Mouse (Mus musculus): ENCODE measurements around the gene Olfr263. TPM values are rescaled to one million over a fixed set of nuclear protein-coding genes. Genes with fewer than 3 reads are reported as not detected.

Gene Olfr263
- polyA plus RNA-seq, 1 experiment = not detected

- TF ChIP-seq POLR2A (IDR thresholded peaks at IDR 0.05; ENCODE audit: low read depth, low read length) (no peak), CTCF (conservative IDR thresholded peaks at IDR 0.05; ENCODE audit: insufficient read depth, insufficient read length, low read depth, low read length) (no peak)
- no peaks in the 10 kb centered on the region for H3K27me3 ChIP-seq (replicated peaks; ENCODE audit: control insufficient read depth, insufficient read depth, low read length)
- no peaks in the 10 kb centered on the region; the same call in 1 of the 2 replicates for H3K36me3 ChIP-seq (ENCODE audit: control insufficient read depth, insufficient read depth, low read length)
- H3K27ac ChIP-seq (ENCODE audit: insufficient read depth, low read depth, low read length) = no peak overlapping the region
- H3K4me3 ChIP-seq (ENCODE audit: insufficient read depth, low read depth, low read length) = no peak overlapping the region
- no peak for DNase-seq
- no peaks in the 10 kb centered on the region; the same call in 1 of the 2 replicates for H3K4me1 ChIP-seq (ENCODE audit: control insufficient read depth, insufficient read depth, low read length)
- WGBS = 85% methylated on average over 6 of the region's 6 CpGs
These were observed 53.6 kb downstream of the Olfr263 start for GRCm38 (mm10) chr13:21183066-21183465.

- no peak overlapping the region for H3K27ac ChIP-seq (ENCODE audit: insufficient read depth, low read depth, low read length)
- WGBS = 90% methylated on average over 7 of the region's 7 CpGs
These were observed 54.2 kb downstream of the Olfr263 start for GRCm38 (mm10) chr13:21183661-21184060.

GRCm38 (mm10) chr13:21185521-21185920 lies 56.1 kb downstream of the Olfr263 start:
- H3K36me3 ChIP-seq (ENCODE audit: control insufficient read depth, insufficient read depth, low read length) = peaks cover 6% of the 10 kb centered on the region; the same call in 1 of the 2 replicates
- H3K27me3 ChIP-seq (replicated peaks; ENCODE audit: control insufficient read depth, insufficient read depth, low read length) = no peaks in the 10 kb centered on the region
- 60% methylated on average over 4 of the region's 4 CpGs for WGBS

More at GRCm38 (mm10) chr13:21183661-21184060, 54.2 kb downstream of the Olfr263 start:
- Histone ChIP-seq H3K27me3 (replicated peaks; ENCODE audit: control insufficient read depth, insufficient read depth, low read length) (no peaks in the 10 kb centered on the region), H3K4me3 (ENCODE audit: insufficient read depth, low read depth, low read length) (no peak overlapping the region), H3K4me1 (ENCODE audit: control insufficient read depth, insufficient read depth, low read length) (no peaks in the 10 kb centered on the region; the same call in 1 of the 2 replicates), H3K36me3 (ENCODE audit: control insufficient read depth, insufficient read depth, low read length) (peaks cover under 1% of the 10 kb centered on the region; the same call in 1 of the 2 replicates)
- no peak for TF ChIP-seq POLR2A (IDR thresholded peaks at IDR 0.05; ENCODE audit: low read depth, low read length)
- no peak for TF ChIP-seq CTCF (conservative IDR thresholded peaks at IDR 0.05; ENCODE audit: insufficient read depth, insufficient read length, low read depth, low read length)
- DNase-seq = no peak

More at GRCm38 (mm10) chr13:21185521-21185920, 56.1 kb downstream of the Olfr263 start:
- no peak for DNase-seq
- H3K27ac ChIP-seq (ENCODE audit: insufficient read depth, low read depth, low read length) = no peak overlapping the region
- no peak overlapping the region for H3K4me3 ChIP-seq (ENCODE audit: insufficient read depth, low read depth, low read length)
- no peak for TF ChIP-seq POLR2A (IDR thresholded peaks at IDR 0.05; ENCODE audit: low read depth, low read length)
- no peak for TF ChIP-seq CTCF (conservative IDR thresholded peaks at IDR 0.05; ENCODE audit: insufficient read depth, insufficient read length, low read depth, low read length)
- no peaks in the 10 kb centered on the region; the same call in 1 of the 2 replicates for H3K4me1 ChIP-seq (ENCODE audit: control insufficient read depth, insufficient read depth, low read length)

Other genes with a start within 250 kb of the Olfr263 start
- not detected in 2 replicates for gene Olfr1370, start 54.7 kb upstream of the Olfr263 start, polyA plus RNA-seq (2012; rRNA removed)
- gene Olfr1369-ps1, start 18.2 kb upstream of the Olfr263 start, polyA plus RNA-seq (2012; rRNA removed) = not detected in 2 replicates
- gene Olfr1368, start 16.2 kb downstream of the Olfr263 start, polyA plus RNA-seq (2012; rRNA removed) = not detected in 2 replicates
- gene Trim27, start 49.8 kb downstream of the Olfr263 start, polyA plus RNA-seq (2012; rRNA removed) = 29.9 and 30.2 TPM in 2 replicates
- not detected in 2 replicates for gene Gpx5, start 163.1 kb downstream of the Olfr263 start, polyA plus RNA-seq (2012; rRNA removed)
- 24.6 and 28.9 TPM in 2 replicates for gene Gpx6, start 182.5 kb downstream of the Olfr263 start, polyA plus RNA-seq (2012; rRNA removed)
- gene Olfr1367, start 217.3 kb downstream of the Olfr263 start, polyA plus RNA-seq (2012; rRNA removed) = not detected in 2 replicates
- gene Zscan12, start 233.2 kb downstream of the Olfr263 start, polyA plus RNA-seq (2012; rRNA removed) = 1.6 TPM in 2 replicates

Measured in kidney, adult 2 months (tissue).